Mouse (Mus musculus): ENCODE measurements around the gene Tssk3.

DNA sequence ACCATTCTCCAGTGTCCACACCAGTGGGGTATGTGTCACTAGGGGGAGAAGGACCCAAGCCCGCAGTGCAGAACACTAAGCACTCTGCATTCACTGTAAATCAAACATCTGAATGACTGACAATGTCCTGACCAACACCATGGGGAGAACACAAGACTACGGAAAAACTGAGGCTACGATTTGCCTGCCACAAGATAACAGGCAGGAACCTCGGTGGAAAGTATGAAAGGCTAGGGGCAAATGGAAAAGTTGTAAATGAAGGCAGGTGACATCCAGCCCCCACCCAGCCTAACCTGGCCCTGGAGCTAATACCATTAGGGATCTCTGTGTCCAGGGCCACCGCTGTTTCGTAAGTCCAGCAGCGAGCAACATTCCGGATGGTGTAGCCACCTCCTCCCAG lies 27.7 kb upstream of the Tssk3 start:
- no peak for TF ChIP-seq CTCF (IDR thresholded peaks at IDR 0.05; ENCODE audit: low read depth)
- no peak for TF ChIP-seq EP300 (IDR thresholded peaks at IDR 0.05; ENCODE audit: low read depth)

Measured in liver, postnatal 0 days (tissue).